Mouse (Mus musculus) heart, embryonic 11.5 days (tissue): ENCODE measurements at regions not wholly inside any gene's neighbourhood (a gene's known extent, or its start where the extent isn't known, plus 50 kb on each side); places are given as distances from the start of the nearest gene placed in this dataset.
A peak's percentile ranks its signal among the peaks of the same experiment; 100 is the strongest.

Source experiments
- ATAC-seq: fragments of 200-750 bp; cut with Nextera tagmentation; replicated peaks from 2 replicates; pipeline ENCODE4 v1.8.0; 2017; ENCODE audit warnings: moderate library complexity; ENCODE audit not compliant: insufficient number of reproducible peaks, low FRiP score, low TSS enrichment
- H3K27ac ChIP-seq: fragments of 300-500 bp; sonication (generic); 2 replicates; pipeline ENCODE4 v1.5.1; 2014; ENCODE audit warnings: mild to moderate bottlenecking, low read depth, low read length
- H3K27me3 ChIP-seq: fragments of 300-500 bp; sonication (generic); 2 replicates; pipeline ENCODE4 v1.6.1; 2014; ENCODE audit warnings: mild to moderate bottlenecking, low read length, mixed read lengths; ENCODE audit not compliant: control insufficient read depth, insufficient read depth
- H3K36me3 ChIP-seq: fragments of 300-500 bp; sonication (generic); 2 replicates; pipeline ENCODE4 v1.6.1; 2014; ENCODE audit warnings: mild to moderate bottlenecking, low read length, moderate library complexity, mixed read lengths; ENCODE audit not compliant: control insufficient read depth, insufficient read depth
- H3K4me1 ChIP-seq: fragments of 300-500 bp; sonication (generic); 2 replicates; pipeline ENCODE4 v1.6.1; 2014; ENCODE audit warnings: low read length; ENCODE audit not compliant: control insufficient read depth, insufficient read depth
- H3K4me2 ChIP-seq: fragments of 300-500 bp; sonication (generic); 2 replicates; pipeline ENCODE4 v1.6.1; 2014; ENCODE audit warnings: mild to moderate bottlenecking, moderate library complexity
- H3K4me3 ChIP-seq: fragments of 300-500 bp; sonication (generic); 2 replicates; pipeline ENCODE4 v1.5.1; 2014; ENCODE audit warnings: low read depth, low read length
- H3K9ac ChIP-seq: fragments of 300-500 bp; sonication (generic); 2 replicates; pipeline ENCODE4 v1.6.1; 2014; ENCODE audit warnings: mild to moderate bottlenecking, low read depth, low read length, moderate library complexity
- H3K9me3 ChIP-seq: fragments of 300-500 bp; sonication (generic); replicated peaks from 2 replicates; pipeline ENCODE4 v1.6.1; 2016; ENCODE audit warnings: low read length; ENCODE audit not compliant: control insufficient read depth
- WGBS: fragments of 180-500 bp; shearing (Covaris S2); extraction: QIAGEN DNeasy Blood & Tissue Kit; methylation state at CpG from one replicate; pipeline ENCODE4 v1.1.7; 2014; ENCODE audit not compliant: insufficient replicate concordance; 5-methylcytosine and 5-hydroxymethylcytosine counted together

GRCm38 (mm10) chr13:107577272-107577671 lies 467.0 kb upstream of the Smim15 start:
- no peaks in the 10 kb centered on the region for H3K9me3 ChIP-seq
- 42% methylated on average over 4 of the region's 4 CpGs for WGBS
- peak overlapping the region; percentile 62; the same call in 1 of the 2 replicates for H3K27ac ChIP-seq
- peaks cover 14% of the 10 kb centered on the region for H3K4me1 ChIP-seq
- peak overlapping the region; percentile 38; the same call in 1 of the 2 replicates for H3K4me2 ChIP-seq
- H3K9ac ChIP-seq, result no peak overlapping the region
- H3K4me3 ChIP-seq, result no peak overlapping the region
- no peaks in the 10 kb centered on the region for H3K36me3 ChIP-seq
- ATAC-seq, result peak; percentile 94
- no peaks in the 10 kb centered on the region for H3K27me3 ChIP-seq

GRCm38 (mm10) chr13:107576701-107577100 lies 467.5 kb upstream of the Smim15 start:
- WGBS, result 61% methylated on average over 5 of the region's 5 CpGs
- no peak for ATAC-seq
- Histone ChIP-seq H3K36me3 (no peaks in the 10 kb centered on the region), H3K27me3 (no peaks in the 10 kb centered on the region), H3K4me1 (peaks cover 14% of the 10 kb centered on the region), H3K4me2 (no peak overlapping the region), H3K27ac (peak overlapping the region; percentile 62; the same call in 1 of the 2 replicates), H3K9ac (no peak overlapping the region), H3K9me3 (no peaks in the 10 kb centered on the region), H3K4me3 (no peak overlapping the region)

- no peak for ATAC-seq
- WGBS, result 78% methylated on average over 3 of the region's 3 CpGs
These were observed 469.2 kb upstream of the Smim15 start for GRCm38 (mm10) chr13:107575025-107575424.

GRCm38 (mm10) chr13:107573499-107574355 lies 470.5 kb upstream of the Smim15 start:
- no peaks in the 10 kb centered on the region for H3K27me3 ChIP-seq
- no peak overlapping the region for H3K9ac ChIP-seq
- H3K4me2 ChIP-seq, result no peak overlapping the region
- H3K36me3 ChIP-seq, result no peaks in the 10 kb centered on the region
- H3K9me3 ChIP-seq, result no peaks in the 10 kb centered on the region
- WGBS, result 74% methylated on average over 9 of the region's 9 CpGs
- no peak overlapping the region for H3K27ac ChIP-seq
- H3K4me1 ChIP-seq, result peaks cover 14% of the 10 kb centered on the region
- no peak for ATAC-seq
- no peak overlapping the region for H3K4me3 ChIP-seq

More at GRCm38 (mm10) chr13:107575025-107575424, 469.2 kb upstream of the Smim15 start:
- H3K9me3 ChIP-seq, result no peaks in the 10 kb centered on the region
- H3K4me2 ChIP-seq, result no peak overlapping the region
- H3K36me3 ChIP-seq, result no peaks in the 10 kb centered on the region
- H3K27ac ChIP-seq, result no peak overlapping the region
- H3K27me3 ChIP-seq, result no peaks in the 10 kb centered on the region
- no peak overlapping the region for H3K9ac ChIP-seq
- H3K4me3 ChIP-seq, result no peak overlapping the region
- peaks cover 14% of the 10 kb centered on the region for H3K4me1 ChIP-seq

GRCm38 (mm10) chr13:107571539-107571938 lies 472.7 kb upstream of the Smim15 start:
- H3K36me3 ChIP-seq, result no peaks in the 10 kb centered on the region
- ATAC-seq, result no peak
- H3K9ac ChIP-seq, result no peak overlapping the region
- H3K4me3 ChIP-seq, result no peak overlapping the region
- 60% methylated on average over 10 of the region's 10 CpGs for WGBS
- no peaks in the 10 kb centered on the region for H3K9me3 ChIP-seq
- no peak overlapping the region for H3K27ac ChIP-seq
- H3K27me3 ChIP-seq, result no peaks in the 10 kb centered on the region
- H3K4me1 ChIP-seq, result no peaks in the 10 kb centered on the region; the same call in 1 of the 2 replicates
- no peak overlapping the region for H3K4me2 ChIP-seq

GRCm38 (mm10) chr13:107569477-107569876 lies 474.8 kb upstream of the Smim15 start:
- H3K36me3 ChIP-seq, result no peaks in the 10 kb centered on the region
- H3K27ac ChIP-seq, result peak overlapping the region; percentile 57; the same call in 1 of the 2 replicates
- H3K27me3 ChIP-seq, result no peaks in the 10 kb centered on the region
- no peaks in the 10 kb centered on the region for H3K9me3 ChIP-seq
- no peak for ATAC-seq
- 64% methylated on average over 2 of the region's 2 CpGs for WGBS
- no peak overlapping the region for H3K4me3 ChIP-seq
- H3K9ac ChIP-seq, result no peak overlapping the region
- H3K4me1 ChIP-seq, result no peaks in the 10 kb centered on the region; the same call in 1 of the 2 replicates
- H3K4me2 ChIP-seq, result no peak overlapping the region

- ATAC-seq, result peak; percentile 67; the same call in 1 of the 2 replicates
- no peak overlapping the region for H3K9ac ChIP-seq
- no peaks in the 10 kb centered on the region for H3K36me3 ChIP-seq
- no peaks in the 10 kb centered on the region; the same call in 1 of the 2 replicates for H3K4me1 ChIP-seq
- H3K27me3 ChIP-seq, result no peaks in the 10 kb centered on the region
- no peak overlapping the region for H3K4me3 ChIP-seq
- H3K4me2 ChIP-seq, result no peak overlapping the region
- WGBS, result 52% methylated on average over 7 of the region's 7 CpGs
- H3K9me3 ChIP-seq, result no peaks in the 10 kb centered on the region
- peak overlapping the region; percentile 57; the same call in 1 of the 2 replicates for H3K27ac ChIP-seq
These were observed 475.5 kb upstream of the Smim15 start for GRCm38 (mm10) chr13:107568701-107569121.

GRCm38 (mm10) chr13:107562463-107562862 lies 481.8 kb upstream of the Smim15 start:
- Histone ChIP-seq H3K4me1 (no peaks in the 10 kb centered on the region), H3K27me3 (no peaks in the 10 kb centered on the region), H3K4me2 (no peak overlapping the region), H3K9ac (no peak overlapping the region), H3K4me3 (no peak overlapping the region), H3K9me3 (no peaks in the 10 kb centered on the region), H3K36me3 (no peaks in the 10 kb centered on the region), H3K27ac (no peak overlapping the region)
- no peak for ATAC-seq
- WGBS, result 86% methylated on average over 1 of the region's 1 CpGs
